Mouse (Mus musculus) left cerebral cortex, postnatal 10 days (tissue): ENCODE results near the gene Pde5a. TPM values are rescaled to one million over a fixed set of nuclear protein-coding genes. Genes with fewer than 3 reads are reported as not detected.

Source experiments
- DNase-seq, 2 experiments: peaks; one replicate each; pipeline ENCODE4 v3.0.0; 2021 to 2022; ENCODE audit warnings: low spot score in 2 of 2, mixed read lengths in 1 of 2; ENCODE audit errors: extremely low spot score in 1 of 2
- intact Hi-C: fragments of 180-260 bp; cut with DNase I; formaldehyde crosslinking; loops from one replicate; pipeline ENCODE4 v1.15.1; 2025
- total RNA-seq, 2 experiments: library from RNA; stranded (reverse); gene quantifications; 2 replicates each; pipeline ENCODE4 v1.2.3; 2021

Gene Pde5a
- total RNA-seq = 10 to 100 TPM in 1 of 2 experiments, 1 to 10 TPM in 1; 8.9 to 14.3 TPM

GRCm38 (mm10) chr3:122728852-122729600 lies at the start of gene Pde5a:
TSS of gene Pde5a (plus strand) at chr3:122728947.
- intact Hi-C loops = no loop called here
- peak; percentile 8 to 90 for DNase-seq

- DNase-seq = no peak
- intact Hi-C loops = no loop called here
These were observed 47.9 kb upstream of the Pde5a start for GRCm38 (mm10) chr3:122680851-122681250.

- intact Hi-C loops = no loop called here
- DNase-seq = no peak
These were observed 46.4 kb upstream of the Pde5a start for GRCm38 (mm10) chr3:122682352-122682751.

GRCm38 (mm10) chr3:122684832-122685231 lies 43.9 kb upstream of the Pde5a start:
- no peak for DNase-seq
- intact Hi-C loops = no loop called here

GRCm38 (mm10) chr3:122693039-122693438 lies 35.7 kb upstream of the Pde5a start:
- intact Hi-C loops = no loop called here
- no peak for DNase-seq

GRCm38 (mm10) chr3:122695870-122696269 lies 32.9 kb upstream of the Pde5a start:
- DNase-seq = no peak
- intact Hi-C loops = no loop called here

GRCm38 (mm10) chr3:122696672-122697071 lies 32.1 kb upstream of the Pde5a start:
- DNase-seq = no peak
- intact Hi-C loops = no loop called here

GRCm38 (mm10) chr3:122704209-122704608 lies 24.5 kb upstream of the Pde5a start:
- DNase-seq = no peak
- intact Hi-C loops = no loop called here

GRCm38 (mm10) chr3:122705246-122705645 lies 23.5 kb upstream of the Pde5a start:
- no peak for DNase-seq
- intact Hi-C loops = no loop called here

GRCm38 (mm10) chr3:122708485-122708884 lies 20.3 kb upstream of the Pde5a start:
- DNase-seq = no peak
- intact Hi-C loops = no loop called here

- intact Hi-C loops = no loop called here
These were observed 18.6 kb upstream of the Pde5a start for GRCm38 (mm10) chr3:122710141-122710540.

GRCm38 (mm10) chr3:122718631-122719030 lies 10.1 kb upstream of the Pde5a start:
- intact Hi-C loops = no loop called here
- DNase-seq = no peak

More at GRCm38 (mm10) chr3:122710141-122710540, 18.6 kb upstream of the Pde5a start:
- no peak for DNase-seq

- no peak for DNase-seq
- intact Hi-C loops = no loop called here
These were observed 7.2 kb upstream of the Pde5a start for GRCm38 (mm10) chr3:122721522-122721921.

- peak in 1 of 2 experiments; percentile 82 for DNase-seq
- intact Hi-C loops = no loop called here
These were observed 833 bp downstream of the Pde5a start for GRCm38 (mm10) chr3:122729601-122729959.

- peak; percentile 27 to 85 for DNase-seq
- intact Hi-C loops = loop anchor here (5.0 kb wide), 2 partner anchors 42 to 172 kb away; no protein-coding TSS in a partner anchor
These were observed 1.4 kb downstream of the Pde5a start for GRCm38 (mm10) chr3:122729960-122730740.

GRCm38 (mm10) chr3:122730741-122731235 lies 2.0 kb downstream of the Pde5a start:
- intact Hi-C loops = loop anchor here (5.0 kb wide), 2 partner anchors 42 to 172 kb away; no protein-coding TSS in a partner anchor
- DNase-seq = no peak

GRCm38 (mm10) chr3:122733806-122734205 lies 5.1 kb downstream of the Pde5a start:
- peak in 1 of 2 experiments; percentile 22 for DNase-seq
- intact Hi-C loops = loop anchor here (5.0 kb wide), 2 partner anchors 38 to 168 kb away; no protein-coding TSS in a partner anchor

- DNase-seq = no peak
- intact Hi-C loops = loop anchor here (5.0 kb wide), 2 partner anchors 38 to 168 kb away; no protein-coding TSS in a partner anchor
These were observed 5.6 kb downstream of the Pde5a start for GRCm38 (mm10) chr3:122734329-122734728.

- no peak for DNase-seq
- intact Hi-C loops = no loop called here
These were observed 10.7 kb downstream of the Pde5a start for GRCm38 (mm10) chr3:122739460-122739859.

GRCm38 (mm10) chr3:122744265-122744664 lies 15.5 kb downstream of the Pde5a start:
- intact Hi-C loops = no loop called here
- no peak for DNase-seq
